Mouse (Mus musculus): ENCODE measurements around the gene D10Wsu102e.
"Not testable (repeated sequence)": the region's sequence is repeated elsewhere in the genome, so short reads cannot be mapped to it uniquely, and the experiment has no call there.

Gene D10Wsu102e

DNA sequence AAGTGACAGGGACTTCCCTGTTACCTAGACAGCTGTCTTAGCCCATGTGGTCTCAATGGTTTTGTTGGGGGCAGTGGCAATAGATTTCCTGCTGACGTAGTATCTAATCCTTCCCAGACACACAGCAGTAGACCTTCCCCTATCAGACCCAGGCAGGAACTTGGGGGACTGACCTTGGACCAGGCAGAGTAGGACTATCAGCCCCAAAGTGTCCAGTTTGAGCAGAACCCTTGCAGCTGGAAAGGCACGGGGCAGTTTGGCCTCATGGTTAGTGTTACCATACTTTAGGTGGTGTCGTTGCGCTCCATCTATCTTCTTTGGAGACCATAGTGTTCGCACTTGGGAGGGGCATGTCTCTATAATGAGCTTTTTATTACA, 13.7 kb upstream of the D10Wsu102e start:
- no peak for DNase-seq (ENCODE audit: extremely low spot score)

DNA sequence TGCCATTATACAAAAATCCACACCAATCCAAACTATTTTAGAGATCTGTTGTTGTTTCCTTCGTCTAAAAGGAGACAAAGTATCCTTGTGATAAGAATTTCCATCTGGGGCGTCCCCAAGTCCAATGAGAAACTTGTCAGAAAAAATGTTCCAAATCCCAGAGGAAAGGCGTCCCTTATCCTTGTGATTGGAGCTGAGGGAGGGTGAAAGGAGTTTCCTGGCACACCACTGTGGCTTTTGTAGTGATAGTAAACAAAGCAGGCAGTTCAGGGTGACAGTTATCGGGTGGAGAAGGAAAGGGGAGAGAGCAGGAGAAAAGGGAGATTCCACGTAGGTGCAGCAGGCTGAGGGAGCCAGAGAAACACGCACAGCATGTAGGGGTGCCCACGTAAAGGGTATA, 12.5 kb upstream of the D10Wsu102e start:
- DNase-seq (ENCODE audit: extremely low spot score): no peak

DNA sequence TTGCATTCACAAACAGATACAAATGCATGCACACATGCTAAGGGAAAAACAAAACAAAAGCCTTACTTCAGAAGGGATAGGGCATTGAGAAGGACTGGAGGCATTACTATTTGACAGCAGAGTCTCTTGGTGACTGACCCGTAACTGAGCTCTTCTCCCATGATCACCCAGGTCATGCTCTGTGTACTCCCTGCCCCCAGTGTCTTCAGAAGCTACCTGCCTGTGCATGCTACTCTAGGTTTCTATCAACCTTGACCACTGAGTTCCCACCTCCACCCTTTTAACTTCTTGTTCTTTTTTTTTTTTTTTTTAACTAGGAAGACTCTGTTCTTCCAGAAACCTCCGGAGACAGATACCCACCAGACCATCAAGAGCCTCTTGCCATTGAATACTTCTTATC, 9.3 kb upstream of the D10Wsu102e start:
- no peak for DNase-seq (ENCODE audit: extremely low spot score)

DNA sequence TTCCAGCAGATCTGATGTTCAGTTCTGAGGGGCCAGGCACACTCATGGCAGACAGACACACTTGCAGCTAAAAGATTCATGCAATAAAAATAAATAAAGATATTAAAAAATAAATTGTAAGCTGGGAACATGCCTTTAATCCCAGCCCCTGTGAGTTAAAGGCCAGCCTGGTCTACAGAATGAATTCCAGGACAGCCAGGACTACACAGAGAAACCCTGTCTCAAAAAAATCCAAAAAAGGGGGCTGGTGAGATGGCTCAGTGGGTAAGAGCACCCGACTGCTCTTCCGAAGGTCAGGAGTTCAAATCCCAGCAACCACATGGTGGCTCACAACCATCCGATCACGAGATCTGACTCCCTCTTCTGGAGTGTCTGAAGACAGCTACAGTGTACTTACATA, 8.2 kb upstream of the D10Wsu102e start:
- DNase-seq (ENCODE audit: extremely low spot score): not testable (repeated sequence)

DNA sequence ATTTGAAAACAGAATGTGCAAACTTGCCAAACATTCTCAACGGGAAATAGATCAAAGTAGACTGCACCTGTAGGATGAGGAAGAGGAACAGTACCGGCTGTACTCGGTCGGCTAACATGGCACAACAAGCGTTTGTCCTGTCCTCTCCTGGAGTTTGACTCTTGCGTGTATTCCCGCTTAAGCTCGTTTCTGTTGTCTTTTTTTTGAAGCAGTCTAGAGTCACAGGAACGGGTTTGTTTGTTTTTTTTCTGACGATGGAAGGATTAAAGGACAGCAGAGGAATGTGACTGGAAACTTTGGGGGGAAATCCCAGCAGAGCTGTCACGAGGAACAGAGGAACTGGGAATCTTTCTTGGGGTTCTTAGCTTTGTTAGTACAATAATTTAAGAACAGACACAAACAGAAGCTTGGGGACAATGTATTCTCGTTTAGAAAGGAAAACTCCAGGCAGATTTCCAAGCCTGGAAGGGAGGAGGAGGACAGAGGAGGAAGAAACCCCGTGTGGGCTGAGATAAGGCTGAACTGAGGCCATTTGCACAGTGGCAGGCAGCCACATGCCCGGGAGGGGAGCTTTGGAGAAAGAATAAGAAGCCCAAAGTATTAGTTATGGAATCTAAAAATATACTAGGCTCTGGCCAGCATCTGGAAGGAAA, 6.2 kb upstream of the D10Wsu102e start:
- no peak for DNase-seq (ENCODE audit: extremely low spot score)

DNA sequence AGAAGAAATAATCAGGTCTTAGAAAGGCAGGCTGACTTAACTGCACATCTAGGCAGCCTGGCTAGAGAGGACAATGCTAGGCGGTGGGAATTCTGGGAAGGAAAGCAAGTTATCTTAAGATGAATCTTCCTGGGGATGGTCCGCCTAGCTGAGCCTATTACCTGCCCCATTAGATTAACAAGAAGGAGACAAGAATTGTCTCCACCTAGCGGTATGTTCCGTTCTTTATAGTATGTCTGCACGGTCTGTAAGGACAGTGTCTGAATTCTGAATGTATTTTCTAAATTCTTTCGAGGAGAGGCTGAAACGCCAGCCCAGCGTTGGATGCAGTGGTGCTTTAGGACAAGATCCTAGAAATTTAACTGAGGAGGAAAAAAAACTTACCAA, 5.7 kb upstream of the D10Wsu102e start:
- no peak for DNase-seq (ENCODE audit: extremely low spot score)

DNA sequence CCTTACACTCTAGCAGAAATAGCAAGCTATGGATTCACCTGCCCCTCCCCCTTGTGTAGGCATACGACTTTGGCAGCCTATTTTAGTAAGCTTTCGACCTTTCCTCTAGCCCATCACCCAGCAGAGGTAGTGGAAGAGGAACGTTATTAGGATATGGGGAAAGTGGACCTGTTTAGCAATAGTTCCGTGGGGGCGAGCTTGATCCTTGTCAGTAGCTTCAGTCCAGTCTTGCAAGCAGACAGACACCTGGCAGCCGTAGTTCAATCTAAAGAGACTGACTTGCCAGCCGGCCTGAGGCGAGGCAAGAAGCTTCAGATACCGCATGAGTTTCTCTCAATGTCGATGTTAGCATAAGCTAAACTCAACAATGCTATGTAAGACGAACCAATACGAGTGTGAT, 3.6 kb upstream of the D10Wsu102e start:
- no peak for DNase-seq (ENCODE audit: extremely low spot score)

DNA sequence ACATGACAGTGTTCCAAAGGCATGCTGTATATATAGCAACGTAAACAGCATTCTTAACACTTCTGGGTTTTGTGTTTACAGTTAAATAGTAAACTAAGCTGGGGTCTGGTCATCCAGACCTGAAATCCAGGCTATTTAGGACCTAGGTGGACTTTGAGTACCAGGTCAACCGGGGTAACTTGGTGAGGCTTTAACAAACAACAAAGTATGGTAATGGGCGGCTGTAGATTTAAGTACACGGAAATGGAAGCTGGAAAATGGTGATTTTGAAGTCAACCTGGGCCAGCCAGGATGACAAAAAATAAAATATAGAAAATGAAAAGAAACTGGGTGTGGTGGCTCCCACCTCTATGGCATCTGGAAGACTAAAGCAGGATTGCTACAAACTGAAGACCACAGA, 570 bp upstream of the D10Wsu102e start:
- DNase-seq (ENCODE audit: extremely low spot score): no peak

DNA sequence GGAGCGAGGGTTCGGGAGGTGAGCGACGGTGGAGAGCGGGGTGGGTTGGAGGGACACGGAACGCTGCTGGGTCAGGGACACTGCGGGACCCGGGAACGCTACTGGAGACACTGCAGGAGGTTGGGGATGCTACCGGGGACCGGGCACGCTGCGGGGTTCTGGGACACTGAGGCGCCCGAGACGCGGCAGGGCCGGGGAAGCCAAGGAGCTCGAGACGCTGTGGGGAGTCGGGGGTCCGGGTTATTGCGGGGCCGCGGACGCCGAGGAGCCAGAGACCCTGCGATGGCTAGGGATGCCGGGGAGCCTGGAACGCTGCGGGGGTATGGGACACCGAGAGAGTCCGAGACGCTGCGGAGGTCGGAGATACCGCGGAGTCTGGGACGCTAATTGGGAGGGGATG, 335 bp downstream of the D10Wsu102e start:
- DNase-seq (ENCODE audit: extremely low spot score): no peak

DNA sequence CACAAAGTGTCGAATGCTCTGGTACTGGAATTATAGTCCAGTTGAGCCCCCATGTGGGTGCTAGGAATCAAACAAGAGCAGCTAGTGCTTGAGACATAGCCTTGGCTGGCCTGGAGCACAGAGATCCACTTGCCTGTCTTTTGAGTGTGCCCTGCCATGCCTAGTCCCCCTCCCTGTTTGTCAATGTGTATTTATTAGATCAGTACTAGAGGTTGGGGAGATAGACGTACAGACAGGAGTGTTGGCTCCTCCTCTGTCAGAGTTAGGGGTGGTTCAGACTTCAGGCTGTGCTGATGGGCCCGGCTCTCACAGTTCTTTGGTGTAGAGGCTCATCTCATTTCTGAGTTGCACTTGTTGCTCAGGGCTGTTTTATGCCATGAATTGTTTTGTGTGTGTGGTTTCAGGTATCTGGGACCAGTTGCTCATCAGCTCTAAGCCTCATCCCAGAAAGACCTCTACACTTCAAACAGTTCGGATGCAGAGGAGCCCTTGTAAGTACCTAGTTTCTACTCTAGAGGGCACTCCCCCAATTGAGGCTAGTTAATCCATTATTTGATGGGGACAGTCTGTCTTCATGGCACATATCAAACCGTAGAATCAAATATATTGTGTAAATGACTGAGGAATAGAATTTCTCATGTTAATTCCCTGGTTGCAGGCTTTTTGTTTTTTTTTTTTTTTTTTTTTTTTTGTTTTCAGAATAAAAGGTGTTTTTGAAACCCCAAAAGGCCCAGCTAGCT, 1.8 kb downstream of the D10Wsu102e start:
- DNase-seq (ENCODE audit: extremely low spot score): no peak

DNA sequence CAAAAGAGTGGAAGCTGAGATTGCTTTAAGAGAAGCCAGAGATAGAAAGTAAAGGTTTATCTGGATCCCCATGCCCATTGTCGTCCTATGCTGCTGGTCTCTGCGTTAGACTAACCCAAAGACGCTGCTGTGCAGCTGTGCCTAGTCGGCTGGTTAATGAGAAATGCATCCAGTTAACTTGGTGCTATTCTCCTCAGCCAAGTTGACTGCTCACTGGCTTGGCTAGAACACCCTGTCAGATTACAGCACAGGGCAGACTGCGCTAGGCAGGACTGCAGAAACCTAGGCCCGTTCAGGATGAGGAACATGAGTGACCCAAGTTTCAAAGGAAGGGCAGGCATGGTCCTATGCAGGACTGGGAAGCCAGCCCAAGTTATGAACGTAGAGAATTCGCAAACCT, 3.4 kb downstream of the D10Wsu102e start:
- DNase-seq (ENCODE audit: extremely low spot score): no peak

DNA sequence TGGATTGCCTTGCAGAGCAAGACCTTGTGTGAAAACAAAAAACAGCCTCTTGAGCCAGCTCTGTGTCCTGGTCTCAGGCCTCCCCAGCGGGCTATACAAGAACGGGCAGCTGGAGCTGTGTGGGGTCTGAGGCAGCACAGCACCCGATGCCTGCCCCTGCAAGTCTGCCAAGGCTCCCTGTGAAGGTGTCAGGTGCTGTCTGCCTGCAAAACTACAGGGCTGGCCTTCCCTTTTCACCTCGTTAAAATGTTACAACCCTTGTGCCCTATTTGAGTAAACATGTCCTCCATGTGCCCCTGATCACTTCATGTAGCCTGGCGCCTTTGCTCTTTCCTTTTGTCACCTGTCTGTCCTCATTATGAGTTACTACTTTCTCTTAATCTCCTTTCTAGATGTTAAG, 8.9 kb downstream of the D10Wsu102e start:
- no peak for DNase-seq (ENCODE audit: extremely low spot score)

DNA sequence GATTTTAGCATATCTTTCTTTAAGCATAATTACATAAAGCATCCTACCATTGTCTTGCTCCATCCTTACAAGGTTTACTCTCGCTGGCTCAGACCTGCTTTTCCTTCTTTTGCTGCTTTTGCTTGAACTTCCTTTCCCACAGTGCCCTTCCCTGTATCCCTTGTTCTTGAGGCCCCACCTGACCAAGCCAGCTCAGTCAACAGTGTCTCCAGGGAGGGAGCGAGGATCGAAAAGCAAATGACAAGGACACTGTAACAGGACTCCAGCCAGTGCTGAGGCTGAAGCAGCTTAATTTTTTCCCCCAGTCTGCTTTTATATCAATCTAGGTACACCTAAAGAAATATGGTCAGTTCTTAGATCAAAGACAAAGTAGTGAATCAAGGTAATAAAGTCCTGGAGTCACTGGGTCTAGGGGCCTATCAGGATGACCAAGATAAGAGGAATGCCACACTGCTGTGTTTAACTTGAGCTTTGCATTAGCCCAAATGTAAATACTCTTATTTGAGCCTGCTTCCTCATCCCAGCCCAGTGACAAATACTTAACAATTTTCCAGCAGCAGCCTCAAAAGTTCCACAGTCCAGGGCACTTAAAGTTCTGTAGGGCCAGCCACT, 14.1 kb downstream of the D10Wsu102e start:
- no peak for DNase-seq (ENCODE audit: extremely low spot score)

DNA sequence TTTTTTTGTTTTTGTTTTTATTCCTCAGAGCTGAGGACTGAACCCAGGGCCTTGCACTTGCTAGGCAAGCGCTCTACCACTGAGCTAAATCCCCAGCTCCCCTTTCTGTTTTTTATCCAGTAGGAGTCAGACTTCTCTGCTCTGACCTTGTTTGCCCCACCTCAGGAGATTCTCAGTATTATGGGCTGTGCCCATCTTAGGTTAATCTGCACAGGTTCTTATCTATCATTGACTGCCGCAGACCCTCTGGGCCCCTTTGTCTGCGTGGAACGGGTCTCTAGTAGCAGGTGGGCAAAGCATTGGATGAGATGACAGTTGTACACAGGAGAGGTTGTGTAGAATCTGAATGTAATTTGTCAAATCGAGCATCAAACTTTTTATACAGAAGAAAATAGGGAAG, 15.4 kb downstream of the D10Wsu102e start:
- not testable (repeated sequence) for DNase-seq (ENCODE audit: extremely low spot score)

DNA sequence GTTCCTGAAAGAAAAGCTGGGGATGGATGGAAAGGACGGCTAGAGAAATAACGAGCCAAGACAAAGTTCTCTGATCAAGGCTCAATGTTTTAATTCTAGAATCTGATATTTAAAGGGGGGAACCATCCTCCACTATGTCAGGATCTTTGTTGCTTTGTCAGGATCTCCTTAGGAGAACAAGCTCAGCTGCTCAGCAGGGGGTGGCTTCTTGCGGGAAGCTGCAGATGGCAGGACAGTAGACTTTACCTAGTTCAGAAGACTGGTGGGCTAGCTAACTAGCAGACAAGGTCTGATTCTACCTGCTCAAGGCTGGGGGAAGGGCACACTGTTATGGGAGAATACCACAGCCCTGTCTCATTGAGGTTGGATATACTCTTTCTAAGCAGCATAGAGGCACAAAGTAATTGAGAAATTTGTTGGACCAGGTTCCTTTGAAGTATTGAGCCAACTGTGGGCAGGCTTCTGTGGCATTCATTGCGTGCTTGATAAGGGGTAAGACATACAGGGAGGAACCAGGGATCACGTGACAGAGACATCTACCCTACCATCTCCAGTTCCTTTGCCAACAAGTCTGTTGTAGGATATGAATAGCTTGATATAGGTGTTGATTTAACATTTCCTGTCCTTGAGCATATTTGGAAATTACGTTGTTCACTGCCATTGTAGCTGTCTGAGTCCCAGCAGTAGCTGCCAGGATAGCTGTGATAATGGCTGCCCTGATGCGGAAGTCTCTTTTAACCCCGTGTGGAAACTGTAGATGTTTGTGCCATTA, 17.1 kb downstream of the D10Wsu102e start:
- no peak for DNase-seq (ENCODE audit: extremely low spot score)

DNA sequence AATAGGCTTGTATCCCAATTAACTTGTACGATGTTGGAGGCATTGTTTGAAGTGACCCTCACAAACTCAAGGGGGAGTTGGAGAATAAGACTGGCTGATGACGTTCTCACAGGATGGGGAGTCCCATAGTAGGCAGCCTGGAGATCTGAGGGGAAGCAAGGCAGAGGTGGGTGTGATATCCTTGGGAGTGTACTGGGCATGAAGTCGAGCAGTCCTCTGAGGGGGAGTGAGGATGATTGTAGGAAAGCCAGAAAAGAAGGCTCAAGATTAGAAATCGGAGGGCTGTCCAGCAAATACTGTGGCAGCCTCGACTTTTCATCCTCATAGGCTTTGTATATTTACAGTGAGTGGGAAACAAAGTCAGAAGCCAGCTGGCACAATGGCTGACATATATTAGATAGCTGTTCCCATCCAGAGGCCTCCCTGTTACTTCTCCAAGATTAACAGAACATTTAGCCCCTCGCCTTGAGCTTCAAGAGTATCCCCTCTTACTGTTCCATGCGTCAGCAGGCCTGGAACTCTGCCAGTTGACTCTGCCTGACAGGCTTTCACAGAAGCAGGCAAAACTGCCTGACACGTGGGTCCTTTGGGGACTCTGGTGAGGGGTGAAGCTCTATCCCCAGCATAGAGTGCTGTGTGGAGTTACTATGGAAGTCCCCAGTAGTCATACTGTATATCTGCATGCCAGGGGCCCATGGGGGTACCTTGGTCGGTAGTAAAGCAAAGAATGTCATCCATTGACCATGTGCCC, 18.2 kb downstream of the D10Wsu102e start:
- no peak for DNase-seq (ENCODE audit: extremely low spot score)

DNA sequence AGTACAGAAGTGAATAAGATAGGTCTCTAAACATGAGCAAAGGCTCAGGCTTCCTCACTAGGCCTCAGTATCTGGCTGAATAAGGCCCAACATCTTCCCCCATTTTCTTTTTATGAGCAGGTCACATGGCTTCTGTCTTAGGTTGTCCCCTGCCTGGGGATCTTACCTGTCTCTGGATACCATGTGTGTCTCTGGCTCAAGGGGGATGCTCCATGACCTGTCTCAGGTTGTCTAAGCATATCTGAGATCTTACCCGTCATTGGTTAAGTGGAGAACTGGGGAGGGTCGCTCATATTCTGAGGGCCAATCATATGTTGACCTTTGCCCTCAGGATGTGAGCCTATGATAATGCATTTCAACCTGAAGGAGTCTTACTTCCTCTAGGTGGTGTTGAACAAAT, 20.5 kb downstream of the D10Wsu102e start:
- no peak for DNase-seq (ENCODE audit: extremely low spot score)

DNA sequence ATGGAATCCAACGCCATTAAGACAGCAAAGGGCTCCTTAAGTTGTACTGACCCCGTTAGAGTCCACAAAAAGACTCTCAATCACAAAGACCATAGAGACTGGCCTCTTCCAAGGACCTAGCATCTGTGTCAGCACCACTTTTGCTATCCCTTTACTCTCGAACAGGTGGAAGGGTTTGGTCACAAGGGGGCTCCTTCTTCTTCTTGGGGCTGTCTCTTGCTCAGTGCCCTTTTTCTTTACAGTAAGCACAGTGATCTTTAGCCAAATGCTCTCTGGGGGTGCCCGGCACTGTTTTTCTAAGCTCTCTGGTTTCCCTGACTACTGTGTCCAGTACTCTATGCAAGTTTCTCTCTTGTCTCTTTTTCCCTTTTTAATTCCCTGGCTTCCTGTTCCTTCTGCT, 22.5 kb downstream of the D10Wsu102e start:
- no peak for DNase-seq (ENCODE audit: extremely low spot score)

DNA sequence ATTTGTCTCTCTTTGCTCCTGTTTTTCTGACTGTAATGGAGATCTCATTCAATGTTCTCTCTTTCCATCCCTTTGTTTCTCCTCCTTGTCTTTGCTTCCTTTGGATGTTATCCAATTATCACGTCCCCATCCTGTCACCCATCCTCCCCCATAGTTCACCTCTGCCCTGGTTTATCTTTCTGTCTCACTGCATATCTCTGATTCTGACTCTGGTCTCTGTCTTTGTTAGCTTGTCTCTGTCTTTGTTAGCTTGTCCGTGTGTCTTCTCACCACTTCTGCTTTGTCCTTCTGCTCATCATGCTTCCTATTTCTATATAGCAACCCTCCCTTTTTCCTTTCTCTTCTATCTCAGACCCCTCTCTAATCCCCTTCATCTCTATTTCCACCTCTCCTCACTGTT, 23.0 kb downstream of the D10Wsu102e start:
- DNase-seq (ENCODE audit: extremely low spot score): no peak

DNA sequence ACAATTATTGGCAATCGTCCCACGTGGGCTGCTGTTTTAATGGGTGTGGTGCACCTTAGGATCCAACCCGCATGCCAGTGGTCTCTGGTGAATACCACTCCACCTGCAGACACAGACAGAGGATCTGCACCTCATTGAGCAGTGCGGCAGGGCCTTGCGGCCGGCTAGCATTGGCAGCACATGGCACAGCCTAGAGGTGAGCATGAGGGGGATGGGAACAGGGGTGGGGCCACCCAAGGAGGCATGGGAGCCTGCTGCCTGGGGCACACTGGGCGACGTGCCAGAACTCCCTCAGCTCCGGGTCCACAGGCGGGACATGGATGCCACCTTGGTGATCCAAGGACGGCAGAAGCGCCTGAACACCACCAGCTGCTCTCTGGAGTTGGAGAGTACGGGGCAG, 23.8 kb downstream of the D10Wsu102e start:
- DNase-seq (ENCODE audit: extremely low spot score): no peak

DNA sequence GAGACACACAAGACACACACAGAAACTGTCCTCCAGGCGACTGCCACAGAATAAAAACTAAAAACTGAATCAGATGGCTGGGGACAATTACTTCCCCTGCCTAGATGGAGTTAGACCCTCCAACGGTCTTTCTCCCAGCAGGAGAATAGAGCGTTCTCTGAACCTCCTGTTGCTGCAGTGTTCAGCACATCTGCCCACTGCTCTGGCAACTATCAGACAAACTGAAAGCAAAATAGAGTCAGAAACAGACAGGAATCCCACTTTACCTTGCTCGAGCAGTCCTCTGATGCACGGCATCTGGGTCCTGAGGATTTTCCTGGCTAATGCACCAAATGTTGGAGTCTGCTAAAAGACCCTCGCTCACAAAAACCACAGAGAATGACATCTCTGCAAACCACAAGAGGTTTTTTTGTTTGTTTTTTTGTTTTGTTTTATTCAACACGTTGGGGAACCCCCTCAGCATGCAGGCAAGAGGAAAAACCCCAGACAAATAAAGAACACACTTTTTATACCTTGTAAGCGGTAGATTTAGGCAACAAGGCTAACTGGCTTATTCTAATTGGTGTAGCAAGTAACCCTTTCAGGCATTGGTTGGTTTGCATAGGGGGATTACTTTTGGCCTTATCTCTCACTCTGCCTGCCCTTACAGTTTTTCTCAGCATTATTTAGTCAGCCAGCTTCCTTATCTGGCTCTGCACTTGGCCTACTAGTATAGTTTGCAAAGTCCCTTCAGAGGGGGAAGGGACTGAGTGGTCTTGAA, 24.6 kb downstream of the D10Wsu102e start:
- no peak for DNase-seq (ENCODE audit: extremely low spot score)

All from embryo, embryonic 9.5 days (tissue).